Mouse (Mus musculus) heart, adult 8-10 months (tissue): ENCODE data around the gene Fibcd1. TPM values are rescaled to one million over a fixed set of nuclear protein-coding genes. Genes with fewer than 3 reads are reported as not detected.

ENCODE experiments used
- DNase-seq: peaks from one replicate; pipeline ENCODE4 v3.0.0; 2022; ENCODE audit warnings: low spot score
- total RNA-seq, 4 experiments: library from RNA; stranded (reverse); gene quantifications; 2 replicates each; pipeline ENCODE4 v1.2.4; 2022

Gene Fibcd1
- total RNA-seq, 4 experiments from 2014 or later: not detected

DNA sequence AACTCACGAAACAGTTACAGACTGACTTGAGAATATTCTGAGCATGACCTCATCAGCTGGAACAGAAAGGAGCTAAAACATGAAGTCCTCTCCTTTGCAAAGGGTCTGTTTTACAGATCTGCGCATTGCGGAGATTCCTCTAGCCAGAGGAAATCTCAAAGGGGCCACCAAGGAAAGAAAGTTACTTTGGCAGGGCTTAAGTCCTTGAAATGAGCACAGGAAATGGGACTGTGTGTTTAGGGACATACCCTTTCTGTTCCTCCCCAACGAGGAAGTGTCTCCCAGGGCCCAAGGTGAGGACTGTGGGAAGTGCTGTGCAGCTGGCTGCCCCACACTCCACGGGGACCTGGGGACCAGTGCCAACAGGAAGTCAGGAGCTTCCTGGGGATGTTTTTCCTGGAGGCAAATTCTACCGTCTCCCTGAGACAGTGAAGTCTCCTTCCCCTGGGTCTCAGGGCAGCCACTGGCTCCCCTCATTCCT lies 76.1 kb downstream of the Fibcd1 start:
- DNase-seq: peak; percentile 90

DNA sequence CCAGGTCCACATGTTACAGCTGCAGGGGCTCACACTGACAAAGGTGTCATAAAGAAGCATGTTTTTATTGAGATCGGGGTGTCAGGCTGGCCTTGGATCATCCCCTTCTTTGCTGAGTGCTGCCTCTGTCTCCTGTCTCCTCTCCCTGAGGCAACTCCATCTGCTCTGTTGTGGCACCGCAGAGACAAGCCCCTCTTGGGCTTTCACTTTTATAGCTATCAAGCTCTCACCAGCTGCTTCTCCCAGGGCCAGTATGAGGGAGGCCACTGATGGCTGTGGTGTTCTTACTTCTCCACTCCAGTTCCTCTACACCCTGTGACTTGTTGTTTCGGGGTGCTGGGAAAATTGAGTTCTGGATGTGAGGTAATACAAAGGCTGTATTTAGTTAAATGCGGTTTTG lies 76.7 kb downstream of the Fibcd1 start:
- DNase-seq: peak; percentile 13

DNA sequence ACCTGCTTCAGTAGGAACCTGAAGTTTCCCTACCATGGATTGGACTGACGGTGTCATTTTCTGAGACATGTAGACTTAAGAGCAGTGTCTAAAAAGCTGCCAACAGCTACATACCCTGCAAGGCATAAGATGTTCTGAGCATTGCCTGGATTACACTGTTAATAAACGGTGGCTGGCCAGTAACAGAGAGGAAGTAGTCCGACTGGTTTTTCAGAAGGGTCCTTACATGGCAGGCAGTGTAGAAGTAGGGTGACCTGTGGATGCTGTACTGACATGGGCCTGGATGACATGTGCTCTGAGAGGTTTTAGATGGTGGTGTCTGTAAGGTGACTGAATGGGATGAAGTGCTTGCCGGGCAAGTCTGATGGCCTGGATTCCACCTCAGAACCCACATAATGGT lies 78.0 kb downstream of the Fibcd1 start:
- DNase-seq: no peak

DNA sequence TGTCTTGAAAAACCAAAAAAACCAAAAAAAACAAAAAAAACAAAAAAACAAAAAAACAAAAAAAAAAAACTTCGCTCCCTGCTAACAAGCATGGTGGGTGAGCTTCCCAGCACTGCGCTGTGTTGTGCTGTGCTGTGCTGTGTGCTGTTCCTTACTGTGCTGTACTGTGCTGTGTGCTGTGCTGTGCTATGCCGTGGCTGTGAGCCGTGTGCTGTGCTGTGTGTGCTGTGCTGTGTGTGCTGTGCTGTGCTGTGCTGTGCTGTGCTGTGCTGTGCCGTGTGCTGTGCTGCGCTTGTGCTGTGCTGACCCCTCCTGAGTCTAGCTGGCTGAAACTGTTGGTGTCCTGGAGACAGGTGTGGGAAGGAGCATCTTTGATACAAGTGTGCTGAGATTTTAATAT lies 78.7 kb downstream of the Fibcd1 start:
- no peak for DNase-seq

Other genes starting within 250 kb of the Fibcd1 start
- gene Prdm12, start 206.0 kb downstream of the Fibcd1 start, total RNA-seq: not detected
- 1 to 10 TPM; 7.0 to 9.1 (median 8.1) TPM for gene Exosc2, start 175.3 kb downstream of the Fibcd1 start, total RNA-seq
- 10 to 100 TPM; 30.2 to 37.3 (median 30.9) TPM for gene Abl1, start 157.6 kb downstream of the Fibcd1 start, total RNA-seq
- gene Qrfp, start 35.4 kb downstream of the Fibcd1 start, total RNA-seq: not detected
- under 1 TPM; 0.41 to 0.75 (median 0.55) TPM for gene Lamc3, start 41.3 kb upstream of the Fibcd1 start, total RNA-seq
- 1 to 10 TPM; 2.2 to 4.2 (median 2.9) TPM for gene Aif1l, start 104.1 kb upstream of the Fibcd1 start, total RNA-seq
- 10 to 100 TPM; 27.1 to 36.7 (median 34.4) TPM for gene Nup214, start 128.4 kb upstream of the Fibcd1 start, total RNA-seq
- 10 to 100 TPM; 12.7 to 26.1 (median 16.3) TPM for gene Fam78a, start 238.9 kb upstream of the Fibcd1 start, total RNA-seq
- 10 to 100 TPM; 34.7 to 48.9 (median 42.6) TPM for gene Plpp7, start 249.5 kb upstream of the Fibcd1 start, total RNA-seq